9 mouse cellular contexts compared by ENCODE assay signal in the genomic region with DNA sequence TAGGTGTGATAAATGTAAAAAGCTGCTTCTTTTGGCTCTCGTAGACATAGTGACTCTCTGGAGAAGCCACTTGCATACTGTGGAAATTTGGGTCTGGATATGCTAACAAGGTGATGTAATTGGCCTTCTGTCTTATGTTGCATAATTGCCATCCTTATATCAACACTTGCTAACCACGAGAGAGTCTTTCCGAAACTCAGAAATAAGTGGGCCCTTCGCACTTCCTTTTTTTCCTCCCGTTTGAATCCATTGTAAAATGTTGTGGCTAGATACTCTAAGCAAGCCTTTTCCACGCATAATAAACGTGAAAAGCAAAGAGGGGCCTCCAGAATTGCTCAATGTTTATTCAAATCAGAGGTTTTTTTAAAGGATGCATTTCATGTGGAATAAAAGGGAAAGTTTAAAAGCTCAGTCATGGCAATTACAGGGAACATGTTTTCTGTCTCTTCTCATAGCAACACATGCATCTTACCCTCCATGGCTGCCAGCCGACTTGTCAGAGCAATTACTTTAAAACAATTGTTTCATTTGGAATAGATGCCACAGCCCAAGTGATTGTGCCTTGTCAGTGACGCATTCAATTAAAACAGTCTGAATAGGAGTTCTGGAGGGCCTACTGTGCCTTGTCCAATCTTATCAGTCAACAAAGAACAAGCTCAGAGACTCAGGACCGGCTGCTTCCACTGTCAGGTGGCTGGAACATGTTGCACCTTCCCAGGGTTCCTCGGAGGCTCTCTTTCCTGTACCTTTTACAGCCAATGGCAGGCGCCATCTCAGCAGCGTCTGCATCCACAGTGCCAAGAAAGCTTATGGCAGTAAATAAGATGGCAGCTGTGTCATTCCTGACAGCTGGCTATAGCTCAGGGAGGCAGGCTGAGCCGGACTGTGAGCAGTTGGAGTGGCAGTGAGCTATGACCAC.
DNase-seq lines count a peak whose midpoint lies in the region; ATAC-seq and TF ChIP-seq lines count a peak whose summit lies in the region.
"Had no signal": no experiment of that assay in that cellular context is flagged by ENCODE, and none has a peak within 500 bp of the region (broad histone marks: within the 10 kb centered on the region; RNA-seq: fewer than 3 reads in every experiment).

No protein-coding gene starts in this region.

- no peak overlapping the region for H3K27ac ChIP-seq in forebrain, embryonic 11.5 days (ENCODE audit: low read depth, low read length)
- H3K27ac ChIP-seq in forebrain, embryonic 10.5 days, result no peak overlapping the region
- peak overlapping the region; percentile 70 for H3K27ac ChIP-seq in hindbrain, embryonic 15.5 days (replicated peaks)
- H3K27ac ChIP-seq in neural tube, embryonic 12.5 days, result no peak overlapping the region
- no peak overlapping the region for H3K27ac ChIP-seq in limb, embryonic 10.5 days

- no peak overlapping the region for H3K4me2 ChIP-seq in forebrain, embryonic 11.5 days (ENCODE audit: low read depth, low read length, severe bottlenecking)
- peak overlapping the region; percentile 29 for H3K4me2 ChIP-seq in hindbrain, embryonic 15.5 days
- H3K4me2 ChIP-seq in neural tube, embryonic 12.5 days (replicated peaks), result peak overlapping the region; percentile 45

- no peaks in the 10 kb centered on the region for H3K27me3 ChIP-seq in forebrain, embryonic 11.5 days (ENCODE audit: control insufficient read depth, insufficient read depth, low read length)
- no peaks in the 10 kb centered on the region for H3K27me3 ChIP-seq in forebrain, embryonic 10.5 days (ENCODE audit: poor library complexity, severe bottlenecking)
- H3K27me3 ChIP-seq in hindbrain, embryonic 15.5 days, result no peaks in the 10 kb centered on the region
- H3K27me3 ChIP-seq in neural tube, embryonic 12.5 days (replicated peaks), result no peaks in the 10 kb centered on the region
- H3K27me3 ChIP-seq in limb, embryonic 10.5 days (ENCODE audit: low read depth, poor library complexity, severe bottlenecking), result no peaks in the 10 kb centered on the region

- no peaks in the 10 kb centered on the region; the same call in 1 of the 2 replicates for H3K4me1 ChIP-seq in forebrain, embryonic 11.5 days (replicated peaks; ENCODE audit: control insufficient read depth, insufficient read depth, low read length)
- peaks cover 13% of the 10 kb centered on the region for H3K4me1 ChIP-seq in forebrain, embryonic 10.5 days
- H3K4me1 ChIP-seq in hindbrain, embryonic 15.5 days (replicated peaks), result peaks cover 11% of the 10 kb centered on the region
- H3K4me1 ChIP-seq in neural tube, embryonic 12.5 days, result peaks cover 10% of the 10 kb centered on the region
- H3K4me1 ChIP-seq in lung, adult 2 months (ENCODE audit: control insufficient read depth, insufficient read depth, low read length), result no peaks in the 10 kb centered on the region
- H3K4me1 ChIP-seq in limb, embryonic 10.5 days, result no peaks in the 10 kb centered on the region

- no peaks in the 10 kb centered on the region for H3K36me3 ChIP-seq in forebrain, embryonic 11.5 days (ENCODE audit: control insufficient read depth, insufficient read depth, low read length)
- H3K36me3 ChIP-seq in forebrain, embryonic 10.5 days (replicated peaks), result no peaks in the 10 kb centered on the region
- H3K36me3 ChIP-seq in hindbrain, embryonic 15.5 days, result no peaks in the 10 kb centered on the region
- H3K36me3 ChIP-seq in neural tube, embryonic 12.5 days, result no peaks in the 10 kb centered on the region
- H3K36me3 ChIP-seq in limb, embryonic 10.5 days, result no peaks in the 10 kb centered on the region

- peak; percentile 83 for ATAC-seq in forebrain, embryonic 11.5 days (replicated peaks; ENCODE audit: low FRiP score)
- ATAC-seq in hindbrain, embryonic 15.5 days (ENCODE audit: low FRiP score, low read depth), result peak; percentile 93
- ATAC-seq in neural tube, embryonic 12.5 days (ENCODE audit: low FRiP score, low read depth), result peak; percentile 93

- intact Hi-C loops in gastrocnemius, postnatal 36 days (cut with DNase I), result no loop called here

- no peak overlapping the region for H3K9ac ChIP-seq in forebrain, embryonic 11.5 days (ENCODE audit: low read length)
- no peak overlapping the region for H3K9ac ChIP-seq in hindbrain, embryonic 15.5 days
- no peak overlapping the region for H3K9ac ChIP-seq in neural tube, embryonic 12.5 days

- no peak overlapping the region for H3K4me3 ChIP-seq in forebrain, embryonic 11.5 days (ENCODE audit: low read depth, low read length)
- no peak overlapping the region for H3K4me3 ChIP-seq in forebrain, embryonic 10.5 days
- H3K4me3 ChIP-seq in hindbrain, embryonic 15.5 days, result no peak overlapping the region
- H3K4me3 ChIP-seq in neural tube, embryonic 12.5 days, result no peak overlapping the region
- no peak overlapping the region for H3K4me3 ChIP-seq in lung, adult 2 months (replicated peaks; ENCODE audit: extremely low read depth, low read depth, low read length)
- no peak overlapping the region for H3K4me3 ChIP-seq in limb, embryonic 10.5 days

- peak; percentile 53 for DNase-seq in forebrain, embryonic 11.5 days (ENCODE audit: low spot score)
- DNase-seq in forebrain, embryonic 10.5 days (ENCODE audit: extremely low spot score, low spot score), result no peak
- peak; percentile 82 for DNase-seq in cerebellum, postnatal 25 days
- DNase-seq in gastrocnemius, postnatal 36 days, result no peak
- no peak for DNase-seq in lung, adult 2 months
- DNase-seq in limb, embryonic 10.5 days (ENCODE audit: low spot score), result no peak
- DNase-seq: lung, postnatal 36 days had no signal

- 36% methylated on average over 14 of the region's 14 CpGs for WGBS in forebrain, embryonic 11.5 days
- WGBS in forebrain, embryonic 10.5 days, result 67% methylated on average over 14 of the region's 14 CpGs
- WGBS in hindbrain, embryonic 15.5 days, result 16% methylated on average over 14 of the region's 14 CpGs
- WGBS in neural tube, embryonic 12.5 days, result 24% methylated on average over 14 of the region's 14 CpGs
- 52% methylated on average over 14 of the region's 14 CpGs for WGBS in lung, adult 2 months
- 83% methylated on average over 14 of the region's 14 CpGs for WGBS in limb, embryonic 10.5 days

- no peaks in the 10 kb centered on the region for H3K9me3 ChIP-seq in forebrain, embryonic 11.5 days (ENCODE audit: control insufficient read depth, low read length)
- H3K9me3 ChIP-seq in forebrain, embryonic 10.5 days, result no peaks in the 10 kb centered on the region
- H3K9me3 ChIP-seq in hindbrain, embryonic 15.5 days, result no peaks in the 10 kb centered on the region
- H3K9me3 ChIP-seq in neural tube, embryonic 12.5 days, result no peaks in the 10 kb centered on the region
- H3K9me3 ChIP-seq in limb, embryonic 10.5 days (replicated peaks), result no peaks in the 10 kb centered on the region

- TF ChIP-seq CTCF in lung, adult 2 months (IDR thresholded peaks at IDR 0.05; ENCODE audit: insufficient read depth, low read length), result no peak

- TF ChIP-seq POLR2A in lung, adult 2 months (IDR thresholded peaks at IDR 0.05; ENCODE audit: borderline replicate concordance, extremely low read depth, low read depth, low read length), result no peak

Comparison
In these comparisons a context has a peak if more than half of its experiments do, and no peak if none do; other contexts are left out.
1. DNase-seq: peak in forebrain, embryonic 11.5 days (single experiment) and cerebellum, postnatal 25 days (2 of 2); none in forebrain, embryonic 10.5 days (single experiment), gastrocnemius, postnatal 36 days (0 of 2), lung, adult 2 months (single experiment) and limb, embryonic 10.5 days (single experiment).
2. Peak in every context shown above with its lines, with median percentiles within 50 percentile points of each other: ATAC-seq.